8 mouse cellular contexts compared by ENCODE assay signal in genomic region chr9:65828016-65828403, GRCm38 (mm10). TPM values are rescaled to one million over a fixed set of nuclear protein-coding genes. Genes with fewer than 3 reads are reported as not detected.
DNase-seq lines count a peak whose midpoint lies in the region; ATAC-seq lines count a peak whose summit lies in the region.

No protein-coding gene starts in this region.

- H3K36me3 ChIP-seq in forebrain, embryonic 13.5 days (ENCODE audit: poor library complexity, severe bottlenecking), result no peaks in the 10 kb centered on the region
- H3K36me3 ChIP-seq in liver, embryonic 12.5 days, result no peaks in the 10 kb centered on the region

- H3K4me3 ChIP-seq in forebrain, embryonic 13.5 days, result peak overlapping the region; percentile 89
- peak overlapping the region; percentile 87 for H3K4me3 ChIP-seq in liver, embryonic 12.5 days

- no peaks in the 10 kb centered on the region for H3K9me3 ChIP-seq in forebrain, embryonic 13.5 days (replicated peaks)
- H3K9me3 ChIP-seq in liver, embryonic 12.5 days (replicated peaks), result no peaks in the 10 kb centered on the region

- H3K27ac ChIP-seq in forebrain, embryonic 13.5 days, result no peak overlapping the region; the same call in 1 of the 2 replicates
- H3K27ac ChIP-seq in liver, embryonic 12.5 days, result peak overlapping the region; percentile 95

- ATAC-seq in forebrain, embryonic 13.5 days, result peak; percentile 1; the same call in 1 of the 2 replicates
- 0 out of 2 replicates have a peak, but pooled peaks have one; percentile 0 for ATAC-seq in liver, embryonic 12.5 days

- 2% methylated on average over 13 of the region's 13 CpGs for WGBS in forebrain, embryonic 13.5 days
- WGBS in liver, embryonic 12.5 days (ENCODE audit: insufficient replicate concordance), result 2% methylated on average over 13 of the region's 13 CpGs

- H3K4me2 ChIP-seq in forebrain, embryonic 13.5 days, result peak overlapping the region; percentile 79
- peak overlapping the region; percentile 92 for H3K4me2 ChIP-seq in liver, embryonic 12.5 days

- H3K4me1 ChIP-seq in forebrain, embryonic 13.5 days, result peaks cover 67% of the 10 kb centered on the region
- peaks cover 56% of the 10 kb centered on the region for H3K4me1 ChIP-seq in liver, embryonic 12.5 days

- H3K27me3 ChIP-seq in forebrain, embryonic 13.5 days, result no peaks in the 10 kb centered on the region
- no peaks in the 10 kb centered on the region for H3K27me3 ChIP-seq in liver, embryonic 12.5 days (replicated peaks)

- peak overlapping the region; percentile 98 for H3K9ac ChIP-seq in forebrain, embryonic 13.5 days
- peak overlapping the region; percentile 93 for H3K9ac ChIP-seq in liver, embryonic 12.5 days

- DNase-seq in heart, adult 11 months, result peak; percentile 91
- DNase-seq in heart, postnatal 4 days, result no peak
- peak; percentile 84 for DNase-seq in A20 (ENCODE audit: low read depth, low spot score)
- DNase-seq in right cerebral cortex, postnatal 4 days, result no peak
- no peak for DNase-seq in yolk sac, embryonic 10.5 days (ENCODE audit: low spot score)
- no peak for DNase-seq in ovary, postnatal 36 days (ENCODE audit: low spot score)

RNA-seq across cellular contexts. Expression of gene Zfp609, which starts 0.6 kb away (rescaled TPM):
- 10 to 100 TPM; 45.1 to 46.2 TPM for total RNA-seq in heart, postnatal 4 days (2021)
- 9.4 and 9.6 TPM in 2 replicates for polyA plus RNA-seq in forebrain, embryonic 13.5 days (2015; fragmentation: Nextera tagmentation; extraction: Ambion mirVana)
- polyA plus RNA-seq in liver, embryonic 12.5 days (2016; fragmentation: Nextera tagmentation; extraction: Ambion mirVana), result 3.3 and 3.8 TPM in 2 replicates

Comparison
In these comparisons a context has a peak if more than half of its experiments do, and no peak if none do; other contexts are left out.
1. DNase-seq: peak in heart, adult 11 months (single experiment) and A20 (single experiment); none in heart, postnatal 4 days (single experiment), right cerebral cortex, postnatal 4 days (single experiment), yolk sac, embryonic 10.5 days (single experiment) and ovary, postnatal 36 days (single experiment).